In the genomic region with DNA sequence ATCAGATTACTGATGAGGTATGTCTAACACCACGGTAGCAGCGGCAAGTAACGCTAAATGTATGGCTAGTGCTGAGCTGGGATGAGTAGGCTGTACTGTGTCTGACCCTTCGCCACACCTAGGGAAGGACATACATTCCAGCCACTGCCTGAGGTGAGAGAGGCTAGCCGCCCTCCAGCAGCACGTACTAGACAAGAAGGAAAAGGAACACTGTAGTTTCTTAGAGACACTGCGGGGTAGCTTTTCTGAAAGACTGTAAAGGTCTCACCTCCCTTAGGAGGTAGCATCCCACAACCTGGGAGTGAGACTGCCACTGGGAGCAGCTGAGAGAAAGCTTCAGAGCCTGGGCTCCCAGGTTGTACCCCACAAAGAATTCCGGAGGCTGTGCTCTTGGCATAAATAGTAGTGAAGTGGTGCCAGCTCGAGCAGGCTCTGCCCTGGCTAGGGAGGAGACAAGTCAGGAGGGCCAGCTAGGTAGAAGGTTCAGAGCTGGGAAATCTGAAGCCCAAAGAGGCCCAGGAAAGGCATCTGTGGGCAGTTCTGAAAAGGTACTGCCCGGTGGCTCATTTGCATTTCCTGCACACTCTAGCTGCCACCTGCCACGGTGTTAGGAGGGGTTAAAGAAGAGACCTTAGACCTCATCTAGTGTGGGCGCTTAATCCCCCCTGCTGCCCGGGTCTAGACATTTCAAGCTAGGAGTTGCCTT, we compare ENCODE assay signal across 8 mouse cellular contexts. TPM values are rescaled to one million over a fixed set of nuclear protein-coding genes. Genes with fewer than 3 reads are reported as not detected.
DNase-seq lines count a peak whose midpoint lies in the region; ATAC-seq and TF ChIP-seq lines count a peak whose summit lies in the region.

No protein-coding gene starts in this region.

- peak overlapping the region; percentile 83 for H3K9ac ChIP-seq in kidney, embryonic 14.5 days (ENCODE audit: low read depth, low read length)

- no peak for TF ChIP-seq CTCF in thymus, adult 2 months (IDR thresholded peaks at IDR 0.05; ENCODE audit: borderline replicate concordance, control insufficient read depth, extremely low read depth, insufficient read depth, low read length, poor library complexity)

- TF ChIP-seq POLR2A in thymus, adult 2 months (IDR thresholded peaks at IDR 0.05; ENCODE audit: control insufficient read depth, extremely low read depth, insufficient read depth, low read length, poor library complexity), result no peak

- peak overlapping the region; percentile 58 for H3K4me2 ChIP-seq in kidney, embryonic 14.5 days (replicated peaks; ENCODE audit: low read depth, low read length)

- no peaks in the 10 kb centered on the region for H3K27me3 ChIP-seq in heart, embryonic 10.5 days (ENCODE audit: insufficient read depth, poor library complexity, severe bottlenecking)
- H3K27me3 ChIP-seq in kidney, embryonic 14.5 days (ENCODE audit: control insufficient read depth, insufficient read depth, low read length), result no peaks in the 10 kb centered on the region
- H3K27me3 ChIP-seq in thymus, adult 2 months (ENCODE audit: control insufficient read depth, insufficient read depth, low read length), result no peaks in the 10 kb centered on the region

- H3K27ac ChIP-seq in heart, embryonic 10.5 days, result peak overlapping the region; percentile 92
- peak overlapping the region; percentile 85 for H3K27ac ChIP-seq in kidney, embryonic 14.5 days (ENCODE audit: low read depth, low read length)
- no peak overlapping the region for H3K27ac ChIP-seq in thymus, adult 2 months (ENCODE audit: control insufficient read depth, insufficient read depth, low read length)

- H3K4me1 ChIP-seq in heart, embryonic 10.5 days, result peaks cover 42% of the 10 kb centered on the region
- H3K4me1 ChIP-seq in kidney, embryonic 14.5 days (ENCODE audit: control insufficient read depth, insufficient read depth, low read length), result peaks cover 38% of the 10 kb centered on the region
- peaks cover 7% of the 10 kb centered on the region for H3K4me1 ChIP-seq in thymus, adult 2 months (replicated peaks; ENCODE audit: control insufficient read depth, insufficient read depth, low read length)

- ATAC-seq in kidney, embryonic 14.5 days (ENCODE audit: low FRiP score, low TSS enrichment), result 0 out of 2 replicates have a peak, but pooled peaks have one; percentile 7

- H3K9me3 ChIP-seq in heart, embryonic 10.5 days, result no peaks in the 10 kb centered on the region
- no peaks in the 10 kb centered on the region for H3K9me3 ChIP-seq in kidney, embryonic 14.5 days (ENCODE audit: control insufficient read depth, low read length)

- intact Hi-C loops in gastrocnemius, postnatal 14 days (cut with DNase I; ENCODE audit: low total_unique reads), result no loop called here
- intact Hi-C loops in gastrocnemius, postnatal 36 days (cut with DNase I), result no loop called here

- 52% methylated on average over 13 of the region's 13 CpGs for WGBS in heart, embryonic 10.5 days
- WGBS in kidney, embryonic 14.5 days, result 34% methylated on average over 13 of the region's 13 CpGs
- 43% methylated on average over 13 of the region's 13 CpGs for WGBS in thymus, adult 2 months

- DNase-seq in gastrocnemius, postnatal 14 days, result peak; percentile 12
- no peak for DNase-seq in gastrocnemius, postnatal 36 days
- DNase-seq in c-Kit-negative CD71-positive TER-119-positive erythroid progenitor cells, embryonic 14.5 days (ENCODE audit: low read depth, low spot score), result peak; percentile 57
- DNase-seq in heart, embryonic 10.5 days (ENCODE audit: low spot score), result no peak
- DNase-seq in lung, postnatal 10 days, result peak; percentile 36
- peak; percentile 22 for DNase-seq in thymus, adult 2 months
- no peak for DNase-seq in embryo, embryonic 9.5 days (ENCODE audit: extremely low spot score)

- peak overlapping the region; percentile 71 for H3K4me3 ChIP-seq in heart, embryonic 10.5 days
- peak overlapping the region; percentile 80 for H3K4me3 ChIP-seq in kidney, embryonic 14.5 days (ENCODE audit: low read length)
- no peak overlapping the region for H3K4me3 ChIP-seq in thymus, adult 2 months (ENCODE audit: control insufficient read depth, insufficient read depth, low read length)

- peaks cover 24% of the 10 kb centered on the region for H3K36me3 ChIP-seq in heart, embryonic 10.5 days
- H3K36me3 ChIP-seq in kidney, embryonic 14.5 days (ENCODE audit: control insufficient read depth, insufficient read depth, low read length), result peaks cover 20% of the 10 kb centered on the region; the same call in 1 of the 2 replicates
- no peaks in the 10 kb centered on the region for H3K36me3 ChIP-seq in thymus, adult 2 months (ENCODE audit: control insufficient read depth, insufficient read depth, low read length)

RNA-seq across cellular contexts. Expression of a gene that starts 1.1 kb away (rescaled TPM):
- total RNA-seq in gastrocnemius, postnatal 14 days (2021), result 10 to 100 TPM; 21.9 to 22.1 TPM
- total RNA-seq in gastrocnemius, postnatal 36 days (2021), result 10 to 100 TPM; 24.5 to 26.3 TPM
- 144 and 157 TPM in 2 replicates for polyA plus RNA-seq in heart, embryonic 10.5 days (2016; fragmentation: Nextera tagmentation; extraction: Ambion mirVana)
- 107 and 108 TPM in 2 replicates for polyA plus RNA-seq in kidney, embryonic 14.5 days (2014; fragmentation: Nextera tagmentation; extraction: Ambion mirVana)
- polyA plus RNA-seq in thymus, adult 2 months (2012; rRNA removed), result 56.2 and 75.9 TPM in 2 replicates

RNA-seq across cellular contexts. Expression of a gene that starts 6.3 kb away (rescaled TPM):
- 10 to 100 TPM; 15.8 to 16.9 TPM for total RNA-seq in gastrocnemius, postnatal 14 days (2021)
- 10 to 100 TPM; 14.8 to 15.0 TPM for total RNA-seq in gastrocnemius, postnatal 36 days (2021)
- polyA plus RNA-seq in heart, embryonic 10.5 days (2016; fragmentation: Nextera tagmentation; extraction: Ambion mirVana), result 72.1 and 87.4 TPM in 2 replicates
- 89.5 and 104 TPM in 2 replicates for polyA plus RNA-seq in kidney, embryonic 14.5 days (2014; fragmentation: Nextera tagmentation; extraction: Ambion mirVana)
- 18.0 and 20.9 TPM in 2 replicates for polyA plus RNA-seq in thymus, adult 2 months (2012; rRNA removed)

RNA-seq across cellular contexts. Expression of a gene that starts 6.6 kb away (rescaled TPM):
- under 1 TPM; 0.33 to 0.45 TPM for total RNA-seq in gastrocnemius, postnatal 14 days (2021)
- not detected for total RNA-seq in gastrocnemius, postnatal 36 days (2021)
- polyA plus RNA-seq in heart, embryonic 10.5 days (2016; fragmentation: Nextera tagmentation; extraction: Ambion mirVana), result 0.36 and 0.49 TPM in 2 replicates
- polyA plus RNA-seq in kidney, embryonic 14.5 days (2014; fragmentation: Nextera tagmentation; extraction: Ambion mirVana), result 0.49 and 1.0 TPM in 2 replicates
- polyA plus RNA-seq in thymus, adult 2 months (2012; rRNA removed), result 0.15 and 0.16 TPM in 2 replicates

RNA-seq across cellular contexts. Expression of a gene that starts 15.3 kb away (rescaled TPM):
- total RNA-seq in gastrocnemius, postnatal 14 days (2021), result 1 to 10 TPM; 3.1 to 3.5 TPM
- total RNA-seq in gastrocnemius, postnatal 36 days (2021), result 1 to 10 TPM in 1 of 2 experiments, under 1 TPM in 1; 0.84 to 1.3 TPM
- polyA plus RNA-seq in heart, embryonic 10.5 days (2016; fragmentation: Nextera tagmentation; extraction: Ambion mirVana), result 7.0 and 10.1 TPM in 2 replicates
- polyA plus RNA-seq in kidney, embryonic 14.5 days (2014; fragmentation: Nextera tagmentation; extraction: Ambion mirVana), result 16.4 and 16.8 TPM in 2 replicates
- polyA plus RNA-seq in thymus, adult 2 months (2012; rRNA removed), result 4.5 and 7.0 TPM in 2 replicates

RNA-seq across cellular contexts. Expression of a gene that starts 38.7 kb away (rescaled TPM):
- under 1 TPM; 0.24 to 0.53 TPM for total RNA-seq in gastrocnemius, postnatal 14 days (2021)
- under 1 TPM in 1 of 2 experiments, not detected in 1; 0.10 TPM for total RNA-seq in gastrocnemius, postnatal 36 days (2021)
- 0.46 and 2.0 TPM in 2 replicates for polyA plus RNA-seq in heart, embryonic 10.5 days (2016; fragmentation: Nextera tagmentation; extraction: Ambion mirVana)
- 16.8 and 25.8 TPM in 2 replicates for polyA plus RNA-seq in kidney, embryonic 14.5 days (2014; fragmentation: Nextera tagmentation; extraction: Ambion mirVana)
- polyA plus RNA-seq in thymus, adult 2 months (2012; rRNA removed), result 19.7 and 19.8 TPM in 2 replicates

Comparison
In these comparisons a context has a peak if more than half of its experiments do, and no peak if none do; other contexts are left out.
1. DNase-seq: peak in gastrocnemius, postnatal 14 days (single experiment), c-Kit-negative CD71-positive TER-119-positive erythroid progenitor cells, embryonic 14.5 days (single experiment), lung, postnatal 10 days (single experiment) and thymus, adult 2 months (single experiment); none in gastrocnemius, postnatal 36 days (0 of 2), heart, embryonic 10.5 days (single experiment) and embryo, embryonic 9.5 days (single experiment).